Mouse (Mus musculus): ENCODE data around the gene Apln. TPM values are rescaled to one million over a fixed set of nuclear protein-coding genes. Genes with fewer than 3 reads are reported as not detected.

The Apln gene
- polyA plus RNA-seq, 1 experiment from 2014 or later, result 6.1 TPM

GRCm38 (mm10) chrX:48001151-48001550, 33.5 kb downstream of the Apln start:
- Histone ChIP-seq H3K9me3 (replicated peaks; ENCODE audit: low read length) (no peaks in the 10 kb centered on the region), H3K27me3 (ENCODE audit: insufficient read depth, low read length) (no peaks in the 10 kb centered on the region), H3K4me3 (replicated peaks; ENCODE audit: low read depth, low read length) (no peak overlapping the region), H3K9ac (ENCODE audit: low read depth, low read length) (no peak overlapping the region), H3K4me2 (ENCODE audit: low read length) (no peak overlapping the region), H3K4me1 (replicated peaks; ENCODE audit: insufficient read depth, low read length) (no peaks in the 10 kb centered on the region), H3K36me3 (ENCODE audit: insufficient read depth, low read length) (no peaks in the 10 kb centered on the region), H3K27ac (no peak overlapping the region)
- WGBS, result 71% methylated on average over 7 of the region's 7 CpGs
- DNase-seq (ENCODE audit: low spot score) (no peak), ATAC-seq (replicated peaks; ENCODE audit: low FRiP score, low read depth) (no peak)
- TF ChIP-seq CTCF (IDR thresholded peaks at IDR 0.05; ENCODE audit: low read depth), result no peak

GRCm38 (mm10) chrX:47998412-47998811, 36.2 kb downstream of the Apln start:
- Histone ChIP-seq H3K4me2 (ENCODE audit: low read length) (no peak overlapping the region), H3K4me1 (replicated peaks; ENCODE audit: insufficient read depth, low read length) (no peaks in the 10 kb centered on the region), H3K27ac (no peak overlapping the region), H3K9ac (ENCODE audit: low read depth, low read length) (no peak overlapping the region), H3K4me3 (replicated peaks; ENCODE audit: low read depth, low read length) (no peak overlapping the region), H3K27me3 (ENCODE audit: insufficient read depth, low read length) (no peaks in the 10 kb centered on the region), H3K36me3 (ENCODE audit: insufficient read depth, low read length) (no peaks in the 10 kb centered on the region), H3K9me3 (replicated peaks; ENCODE audit: low read length) (no peaks in the 10 kb centered on the region)
- TF ChIP-seq CTCF (IDR thresholded peaks at IDR 0.05; ENCODE audit: low read depth), result no peak
- ATAC-seq (replicated peaks; ENCODE audit: low FRiP score, low read depth) (no peak), DNase-seq (ENCODE audit: low spot score) (no peak)
- 65% methylated on average over 8 of the region's 8 CpGs for WGBS

- WGBS, result 25% methylated on average over 8 of the region's 8 CpGs
- Histone ChIP-seq H3K36me3 (ENCODE audit: insufficient read depth, low read length) (no peaks in the 10 kb centered on the region), H3K27me3 (ENCODE audit: insufficient read depth, low read length) (no peaks in the 10 kb centered on the region), H3K9ac (ENCODE audit: low read depth, low read length) (no peak overlapping the region), H3K4me1 (replicated peaks; ENCODE audit: insufficient read depth, low read length) (no peaks in the 10 kb centered on the region), H3K4me2 (ENCODE audit: low read length) (0 out of 2 replicates have a peak overlapping the region, but pooled peaks have one; percentile 16), H3K27ac (no peak overlapping the region), H3K4me3 (replicated peaks; ENCODE audit: low read depth, low read length) (no peak overlapping the region), H3K9me3 (replicated peaks; ENCODE audit: low read length) (no peaks in the 10 kb centered on the region)
- DNase-seq (ENCODE audit: low spot score) (peak; percentile 70), ATAC-seq (replicated peaks; ENCODE audit: low FRiP score, low read depth) (no peak)
- peak; percentile 88 for TF ChIP-seq CTCF (IDR thresholded peaks at IDR 0.05; ENCODE audit: low read depth)
Measured at GRCm38 (mm10) chrX:47992606-47993005, 42.0 kb downstream of the Apln start.

GRCm38 (mm10) chrX:47988024-47988423, 46.6 kb downstream of the Apln start:
- no peak for DNase-seq (ENCODE audit: low spot score)
- H3K4me1 ChIP-seq (replicated peaks; ENCODE audit: insufficient read depth, low read length), result no peaks in the 10 kb centered on the region

GRCm38 (mm10) chrX:47985000-47985619, 49.5 kb downstream of the Apln start:
- ATAC-seq (replicated peaks; ENCODE audit: low FRiP score, low read depth) (0 out of 2 replicates have a peak, but pooled peaks have one; percentile 29), DNase-seq (ENCODE audit: low spot score) (peak; percentile 70)
- 26% methylated on average over 19 of the region's 19 CpGs for WGBS
- Histone ChIP-seq H3K9ac (ENCODE audit: low read depth, low read length) (no peak overlapping the region), H3K4me2 (ENCODE audit: low read length) (peak overlapping the region; percentile 35; the same call in 1 of the 2 replicates), H3K9me3 (replicated peaks; ENCODE audit: low read length) (no peaks in the 10 kb centered on the region), H3K4me1 (replicated peaks; ENCODE audit: insufficient read depth, low read length) (no peaks in the 10 kb centered on the region), H3K36me3 (ENCODE audit: insufficient read depth, low read length) (no peaks in the 10 kb centered on the region), H3K27me3 (ENCODE audit: insufficient read depth, low read length) (no peaks in the 10 kb centered on the region), H3K4me3 (replicated peaks; ENCODE audit: low read depth, low read length) (0 out of 2 replicates have a peak overlapping the region, but pooled peaks have one; percentile 11), H3K27ac (no peak overlapping the region)
- TF ChIP-seq CTCF (IDR thresholded peaks at IDR 0.05; ENCODE audit: low read depth), result peak; percentile 76

More at GRCm38 (mm10) chrX:47988024-47988423, 46.6 kb downstream of the Apln start:
- Histone ChIP-seq H3K36me3 (ENCODE audit: insufficient read depth, low read length) (no peaks in the 10 kb centered on the region), H3K9ac (ENCODE audit: low read depth, low read length) (no peak overlapping the region), H3K27me3 (ENCODE audit: insufficient read depth, low read length) (no peaks in the 10 kb centered on the region), H3K9me3 (replicated peaks; ENCODE audit: low read length) (no peaks in the 10 kb centered on the region), H3K4me3 (replicated peaks; ENCODE audit: low read depth, low read length) (no peak overlapping the region), H3K27ac (no peak overlapping the region), H3K4me2 (ENCODE audit: low read length) (no peak overlapping the region)
- no peak for ATAC-seq (replicated peaks; ENCODE audit: low FRiP score, low read depth)
- TF ChIP-seq CTCF (IDR thresholded peaks at IDR 0.05; ENCODE audit: low read depth), result no peak
- WGBS, result 55% methylated on average over 8 of the region's 8 CpGs

GRCm38 (mm10) chrX:47977078-47977477, 57.6 kb downstream of the Apln start:
- WGBS, result 78% methylated on average over 5 of the region's 5 CpGs
- Histone ChIP-seq H3K9me3 (replicated peaks; ENCODE audit: low read length) (no peaks in the 10 kb centered on the region), H3K4me1 (replicated peaks; ENCODE audit: insufficient read depth, low read length) (no peaks in the 10 kb centered on the region), H3K4me3 (replicated peaks; ENCODE audit: low read depth, low read length) (no peak overlapping the region), H3K36me3 (ENCODE audit: insufficient read depth, low read length) (no peaks in the 10 kb centered on the region), H3K4me2 (ENCODE audit: low read length) (no peak overlapping the region), H3K9ac (ENCODE audit: low read depth, low read length) (no peak overlapping the region), H3K27ac (no peak overlapping the region), H3K27me3 (ENCODE audit: insufficient read depth, low read length) (no peaks in the 10 kb centered on the region)
- ATAC-seq (replicated peaks; ENCODE audit: low FRiP score, low read depth) (no peak), DNase-seq (ENCODE audit: low spot score) (no peak)
- no peak for TF ChIP-seq CTCF (IDR thresholded peaks at IDR 0.05; ENCODE audit: low read depth)

All from kidney, postnatal 0 days (tissue).